Mouse (Mus musculus): ENCODE data around the gene Tprkb. TPM values are rescaled to one million over a fixed set of nuclear protein-coding genes. Genes with fewer than 3 reads are reported as not detected.
"Not testable (repeated sequence)": the region's sequence is repeated elsewhere in the genome, so short reads cannot be mapped to it uniquely, and the experiment has no call there.

Tprkb gene
- polyA plus RNA-seq, 1 experiment from 2014 or later, result 48.6 TPM

DNA sequence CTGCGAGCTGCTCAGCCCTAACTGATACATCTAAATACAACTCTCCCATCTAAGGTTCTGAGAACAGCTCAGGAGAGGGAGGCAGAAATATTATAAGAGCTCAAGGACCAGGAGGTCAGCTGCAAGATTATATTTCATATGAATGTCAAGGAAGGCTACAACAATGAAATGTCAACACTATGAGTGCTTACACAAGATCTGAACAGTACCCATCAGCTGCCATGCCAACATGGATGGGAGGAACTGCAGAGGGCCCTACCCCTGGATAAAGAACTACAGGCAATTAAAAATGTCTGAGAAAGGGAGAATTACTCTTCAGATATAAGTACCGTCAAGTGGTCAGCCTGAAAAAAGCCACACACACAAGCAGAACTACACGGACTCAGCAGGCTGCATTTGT, 45.9 kb downstream of the Tprkb start:
- peaks cover 47% of the 10 kb centered on the region for H3K36me3 ChIP-seq
- H3K9me3 ChIP-seq, result no peaks in the 10 kb centered on the region
- WGBS, result 89% methylated on average over 3 of the region's 3 CpGs
- no peak for ATAC-seq (replicated peaks)
- no peaks in the 10 kb centered on the region for H3K27me3 ChIP-seq
- no peak overlapping the region for H3K9ac ChIP-seq (replicated peaks)
- H3K4me2 ChIP-seq (replicated peaks), result no peak overlapping the region
- no peak overlapping the region for H3K4me3 ChIP-seq
- no peak overlapping the region for H3K27ac ChIP-seq (replicated peaks)
- peaks cover 23% of the 10 kb centered on the region for H3K4me1 ChIP-seq

DNA sequence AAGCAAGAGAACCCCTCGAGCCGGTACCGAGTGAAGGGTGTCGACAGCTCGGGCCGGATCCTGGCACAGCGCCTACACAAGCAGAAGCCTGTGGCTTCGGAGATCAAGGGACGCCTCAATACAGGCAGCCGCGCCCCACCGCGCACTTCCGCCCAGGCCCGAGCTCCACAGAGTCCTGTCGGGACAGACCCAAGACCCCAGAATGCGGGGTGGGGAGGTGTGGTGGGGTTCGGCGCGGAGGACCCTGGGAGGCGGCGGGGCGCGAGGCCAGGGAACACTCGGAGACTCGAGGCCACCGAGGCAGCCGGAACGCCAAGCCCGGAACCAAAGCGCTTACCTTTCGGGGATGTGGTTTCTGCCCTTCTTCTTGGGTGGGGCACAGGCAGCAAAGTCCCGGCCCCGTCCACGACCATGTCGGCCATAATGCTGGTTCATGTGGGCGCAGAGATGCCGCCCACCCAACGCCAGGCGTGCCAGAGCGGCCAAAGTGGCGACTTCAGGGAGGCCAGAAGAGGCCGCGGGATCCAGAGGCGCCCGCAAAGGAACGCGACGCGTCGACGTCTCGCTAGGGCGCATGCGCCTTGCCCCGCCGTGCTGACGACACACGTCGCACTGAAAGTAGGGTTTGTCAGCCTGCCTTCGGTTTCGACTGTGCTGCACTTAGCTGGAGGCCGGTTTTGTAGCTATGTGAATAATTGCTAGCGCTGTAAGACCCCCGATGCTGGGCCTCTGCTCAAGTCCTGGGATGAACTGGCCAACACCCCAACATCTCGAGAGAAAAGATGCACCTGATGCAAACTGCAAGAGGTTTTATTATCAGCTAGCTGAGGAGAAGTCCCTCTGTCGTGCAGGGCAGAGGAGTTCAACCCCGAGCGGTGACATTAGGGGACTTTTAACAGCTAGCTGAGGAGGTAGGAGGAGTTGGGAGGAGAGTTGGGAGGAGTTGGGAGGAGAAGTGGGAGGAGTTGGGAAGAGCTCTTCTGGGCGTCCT, 49.7 kb downstream of the Tprkb start, which contains the start of gene Dusp11:
TSS of gene Dusp11 (minus strand) at position 567 of the 991 bp plus-strand sequence.
- ATAC-seq (replicated peaks), result peak; percentile 98
- WGBS, result under 1% methylated on average over 70 of the region's 70 CpGs
- H3K27ac ChIP-seq (replicated peaks), result peak within 1 kb of the TSS; percentile 95
- H3K9ac ChIP-seq (replicated peaks), result peak within 1 kb of the TSS; percentile 96
- H3K36me3 ChIP-seq, result peaks cover 17% of the 10 kb centered on the region
- H3K4me3 ChIP-seq, result peak within 1 kb of the TSS; percentile 98
- H3K9me3 ChIP-seq, result no peaks in the 10 kb centered on the region
- peaks cover 24% of the 10 kb centered on the region for H3K4me1 ChIP-seq
- H3K4me2 ChIP-seq (replicated peaks), result peak within 1 kb of the TSS; percentile 74
- H3K27me3 ChIP-seq, result no peaks in the 10 kb centered on the region

DNA sequence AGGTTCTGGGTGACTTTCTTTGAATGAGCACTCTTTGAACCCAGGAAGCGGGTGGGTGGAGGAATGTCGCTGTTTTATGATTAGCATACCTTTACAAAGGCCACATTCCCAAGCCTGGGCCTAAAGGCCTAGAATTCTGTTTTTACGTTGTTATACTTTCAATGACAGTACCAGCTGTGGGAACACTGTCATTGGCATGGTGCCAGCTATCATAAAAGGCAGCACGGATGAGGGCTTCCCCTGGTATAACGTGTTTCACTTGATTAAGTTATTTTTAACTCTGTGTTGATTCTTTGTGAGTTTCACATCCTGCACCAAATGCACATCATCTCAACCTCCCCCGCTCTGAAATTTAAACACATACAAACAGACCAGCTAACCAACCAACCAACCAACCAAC, 54.4 kb downstream of the Tprkb start:
- not testable (repeated sequence) for H3K9me3 ChIP-seq; H3K4me2 ChIP-seq (replicated peaks); H3K9ac ChIP-seq (replicated peaks); H3K27ac ChIP-seq (replicated peaks); H3K4me1 ChIP-seq; ATAC-seq (replicated peaks); H3K27me3 ChIP-seq; H3K4me3 ChIP-seq; H3K36me3 ChIP-seq
- 41% methylated on average over 6 of the region's 6 CpGs for WGBS

DNA sequence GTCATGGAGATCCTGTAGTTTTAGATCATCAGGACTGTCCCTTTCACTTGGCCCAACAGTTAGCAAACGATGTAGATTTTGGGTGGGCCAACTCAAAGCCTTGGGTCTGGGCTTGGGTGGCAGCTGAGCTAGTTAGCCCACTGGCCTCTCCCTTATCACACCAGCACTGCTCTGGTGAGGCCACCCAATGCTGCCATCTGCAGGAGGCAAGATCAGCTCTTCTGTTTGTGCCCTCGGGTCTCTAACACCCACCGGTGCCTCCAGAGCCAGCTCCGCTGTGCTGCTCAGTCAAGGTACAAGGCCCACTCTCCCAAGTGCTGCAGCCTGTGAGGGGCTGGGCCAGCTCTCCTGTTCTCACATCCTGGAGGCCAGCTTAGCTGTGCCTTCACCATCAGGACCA, 55.0 kb downstream of the Tprkb start:
- 87% methylated on average over 4 of the region's 4 CpGs for WGBS
- Histone ChIP-seq H3K9ac (replicated peaks) (no peak overlapping the region), H3K36me3 (no peaks in the 10 kb centered on the region), H3K27ac (replicated peaks) (no peak overlapping the region), H3K4me1 (0 out of 2 replicates have a peak, but pooled peaks cover 2% of the 10 kb centered on the region), H3K27me3 (no peaks in the 10 kb centered on the region), H3K9me3 (no peaks in the 10 kb centered on the region), H3K4me3 (no peak overlapping the region), H3K4me2 (replicated peaks) (no peak overlapping the region)
- no peak for ATAC-seq (replicated peaks)

DNA sequence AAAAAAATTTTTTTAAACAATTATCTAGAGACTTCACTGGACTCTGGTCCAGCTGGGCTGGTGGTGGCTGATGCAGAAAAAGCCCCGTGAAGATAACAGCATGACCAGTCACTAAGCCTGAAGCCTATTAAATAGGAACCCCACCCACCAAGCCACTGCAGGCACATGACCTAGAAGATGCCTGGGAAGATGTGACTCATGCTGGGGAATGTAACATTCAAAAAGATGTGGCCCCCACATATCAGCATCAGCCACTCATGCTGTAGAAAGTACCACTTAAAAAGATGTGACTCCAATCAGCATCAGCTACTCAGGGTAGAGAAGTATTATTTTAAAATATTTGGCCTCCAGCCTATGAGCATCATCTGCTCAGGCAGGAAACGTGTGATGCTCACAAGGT, 58.2 kb downstream of the Tprkb start:
- 73% methylated on average over 2 of the region's 2 CpGs for WGBS
- H3K9me3 ChIP-seq, result no peaks in the 10 kb centered on the region
- ATAC-seq (replicated peaks), result no peak
- no peaks in the 10 kb centered on the region for H3K36me3 ChIP-seq
- H3K4me2 ChIP-seq (replicated peaks), result no peak overlapping the region
- no peaks in the 10 kb centered on the region for H3K27me3 ChIP-seq
- H3K4me1 ChIP-seq, result no peaks in the 10 kb centered on the region
- H3K27ac ChIP-seq (replicated peaks), result no peak overlapping the region
- H3K9ac ChIP-seq (replicated peaks), result no peak overlapping the region
- no peak overlapping the region for H3K4me3 ChIP-seq

DNA sequence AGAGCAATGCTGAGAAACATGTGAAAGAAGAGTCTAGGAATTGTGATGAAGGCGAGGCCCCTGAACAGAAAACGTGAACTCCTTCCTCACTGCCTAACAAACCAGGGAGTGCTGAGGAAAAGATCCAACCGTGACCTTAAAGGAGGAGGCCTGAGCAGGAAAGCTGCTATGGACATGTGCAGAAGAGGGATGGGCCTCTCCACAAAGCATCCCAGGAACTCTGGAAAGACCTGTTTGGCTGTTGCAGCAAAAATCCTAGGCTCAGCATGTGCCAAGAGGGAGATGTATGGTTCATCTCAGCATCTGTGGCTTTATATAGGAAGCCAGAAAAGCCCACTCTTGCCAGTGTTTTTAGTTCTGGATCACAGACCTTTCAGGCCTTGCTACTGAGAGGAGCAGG, 61.0 kb downstream of the Tprkb start:
- WGBS, result 78% methylated on average over 3 of the region's 3 CpGs
- Histone ChIP-seq H3K4me3 (no peak overlapping the region), H3K4me2 (replicated peaks) (no peak overlapping the region), H3K27ac (replicated peaks) (no peak overlapping the region), H3K9ac (replicated peaks) (no peak overlapping the region), H3K36me3 (no peaks in the 10 kb centered on the region), H3K4me1 (no peaks in the 10 kb centered on the region), H3K9me3 (no peaks in the 10 kb centered on the region), H3K27me3 (no peaks in the 10 kb centered on the region)
- ATAC-seq (replicated peaks), result no peak

DNA sequence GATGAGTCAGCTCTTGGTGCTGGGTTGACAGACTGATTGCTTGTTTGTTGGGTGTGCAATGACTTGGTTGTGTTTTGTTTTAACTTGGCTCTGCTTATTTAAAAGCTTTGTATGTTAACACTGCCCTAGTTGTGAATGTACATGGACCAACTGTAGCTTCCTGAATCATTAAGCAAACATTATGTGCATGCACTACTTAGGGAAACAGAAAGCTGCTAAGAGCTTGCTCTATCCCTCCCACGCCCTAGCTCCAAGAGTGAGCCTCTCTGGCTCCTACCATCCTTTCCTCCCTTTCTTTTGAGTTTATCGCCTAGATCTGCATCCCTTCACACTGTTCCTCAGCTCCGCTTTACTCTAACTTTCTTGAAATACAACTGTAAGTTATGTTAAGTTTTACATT, 61.7 kb downstream of the Tprkb start:
- ATAC-seq (replicated peaks), result no peak
- WGBS, result 83% methylated on average over 3 of the region's 3 CpGs
- H3K27me3 ChIP-seq, result no peaks in the 10 kb centered on the region

DNA sequence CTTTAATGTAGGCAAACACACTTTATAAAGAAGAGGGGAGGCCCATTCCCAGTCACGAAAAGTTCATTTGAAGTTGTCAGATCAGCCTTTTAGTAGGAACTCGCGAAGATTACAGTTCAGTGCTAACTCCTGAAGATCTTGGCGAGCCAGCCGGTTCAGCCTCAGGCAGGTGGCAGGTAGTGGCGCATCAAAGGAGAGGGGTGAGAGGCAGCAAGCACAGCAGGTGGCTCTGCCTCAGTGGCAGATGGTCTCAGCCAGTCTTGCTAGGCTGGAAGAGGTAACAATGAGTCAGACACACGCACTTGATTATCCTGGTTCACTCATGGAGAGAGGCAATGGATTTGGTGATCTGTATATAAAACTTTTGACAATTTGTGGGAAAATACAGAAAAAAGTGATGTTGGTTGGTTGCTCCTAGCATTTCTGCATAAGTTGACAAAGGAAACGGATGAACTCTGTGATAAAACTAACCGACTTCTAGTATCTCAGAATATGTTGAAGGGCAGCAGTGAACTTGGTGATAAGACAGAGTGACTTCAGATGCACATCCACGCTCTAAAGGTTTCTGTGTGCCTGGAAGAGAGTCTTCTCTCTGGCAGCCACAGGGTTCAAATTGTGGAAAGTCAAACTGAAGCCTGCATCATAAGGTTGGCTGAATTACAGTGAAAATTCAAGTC, 63.4 kb downstream of the Tprkb start:
- Histone ChIP-seq H3K27ac (replicated peaks) (no peak overlapping the region), H3K27me3 (no peaks in the 10 kb centered on the region), H3K4me3 (no peak overlapping the region), H3K4me2 (replicated peaks) (no peak overlapping the region), H3K36me3 (no peaks in the 10 kb centered on the region), H3K4me1 (no peaks in the 10 kb centered on the region), H3K9me3 (no peaks in the 10 kb centered on the region), H3K9ac (replicated peaks) (no peak overlapping the region)
- 69% methylated on average over 10 of the region's 10 CpGs for WGBS
- ATAC-seq (replicated peaks), result no peak

More for the DNA sequence above, 61.7 kb downstream of the Tprkb start:
- no peak overlapping the region for H3K4me2 ChIP-seq (replicated peaks)
- H3K4me1 ChIP-seq, result no peaks in the 10 kb centered on the region
- H3K27ac ChIP-seq (replicated peaks), result no peak overlapping the region
- no peak overlapping the region for H3K9ac ChIP-seq (replicated peaks)
- no peaks in the 10 kb centered on the region for H3K9me3 ChIP-seq
- H3K4me3 ChIP-seq, result no peak overlapping the region
- H3K36me3 ChIP-seq, result no peaks in the 10 kb centered on the region

DNA sequence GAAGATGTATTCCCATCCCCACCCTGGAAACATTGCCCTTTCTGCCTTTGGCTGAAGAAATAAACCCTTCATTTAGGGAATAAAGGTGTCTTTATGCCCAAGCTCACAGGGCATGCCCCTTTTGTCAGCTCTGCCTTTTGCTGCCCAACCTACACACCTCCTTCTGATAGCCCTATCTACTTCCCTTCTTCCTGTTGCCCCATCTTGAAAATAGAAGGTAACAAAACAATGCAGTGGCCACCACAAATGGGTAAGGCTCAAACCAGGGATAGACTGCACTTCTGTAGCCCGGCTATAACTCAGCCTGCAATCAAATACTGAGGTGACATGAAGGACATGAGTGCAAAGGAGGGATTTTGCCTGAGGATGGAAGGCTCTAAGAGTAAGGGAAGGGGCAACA, 64.1 kb downstream of the Tprkb start:
- H3K9ac ChIP-seq (replicated peaks), result no peak overlapping the region
- H3K27ac ChIP-seq (replicated peaks), result no peak overlapping the region
- H3K4me1 ChIP-seq, result no peaks in the 10 kb centered on the region
- no peak for ATAC-seq (replicated peaks)
- H3K36me3 ChIP-seq, result no peaks in the 10 kb centered on the region
- no peak overlapping the region for H3K4me3 ChIP-seq
- 94% methylated on average over 1 of the region's 1 CpGs for WGBS
- no peaks in the 10 kb centered on the region for H3K27me3 ChIP-seq
- no peaks in the 10 kb centered on the region for H3K9me3 ChIP-seq
- no peak overlapping the region for H3K4me2 ChIP-seq (replicated peaks)

DNA sequence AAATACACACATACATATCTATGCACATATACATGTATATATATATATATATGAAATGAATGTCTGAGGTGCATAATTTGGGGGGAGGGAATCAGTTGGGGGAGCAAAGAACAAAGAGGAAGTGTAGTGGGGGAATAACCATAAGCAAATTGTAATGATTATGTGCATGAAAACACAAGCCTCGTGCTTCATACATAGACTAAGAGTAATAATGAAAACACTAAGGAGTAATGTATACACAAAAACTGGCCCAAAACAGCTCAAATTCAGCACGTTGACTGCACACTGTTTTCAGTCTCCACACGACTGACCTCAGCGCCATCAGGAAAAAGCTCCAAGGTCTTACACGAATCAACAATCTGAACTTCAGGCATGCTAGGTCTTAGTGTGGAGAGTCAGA, 64.6 kb downstream of the Tprkb start:
- no peak overlapping the region for H3K4me3 ChIP-seq
- WGBS, result 91% methylated on average over 5 of the region's 5 CpGs
- no peaks in the 10 kb centered on the region for H3K4me1 ChIP-seq
- no peaks in the 10 kb centered on the region for H3K27me3 ChIP-seq
- H3K9ac ChIP-seq (replicated peaks), result no peak overlapping the region
- ATAC-seq (replicated peaks), result no peak
- no peaks in the 10 kb centered on the region for H3K9me3 ChIP-seq
- no peak overlapping the region for H3K4me2 ChIP-seq (replicated peaks)
- H3K27ac ChIP-seq (replicated peaks), result no peak overlapping the region
- H3K36me3 ChIP-seq, result no peaks in the 10 kb centered on the region

DNA sequence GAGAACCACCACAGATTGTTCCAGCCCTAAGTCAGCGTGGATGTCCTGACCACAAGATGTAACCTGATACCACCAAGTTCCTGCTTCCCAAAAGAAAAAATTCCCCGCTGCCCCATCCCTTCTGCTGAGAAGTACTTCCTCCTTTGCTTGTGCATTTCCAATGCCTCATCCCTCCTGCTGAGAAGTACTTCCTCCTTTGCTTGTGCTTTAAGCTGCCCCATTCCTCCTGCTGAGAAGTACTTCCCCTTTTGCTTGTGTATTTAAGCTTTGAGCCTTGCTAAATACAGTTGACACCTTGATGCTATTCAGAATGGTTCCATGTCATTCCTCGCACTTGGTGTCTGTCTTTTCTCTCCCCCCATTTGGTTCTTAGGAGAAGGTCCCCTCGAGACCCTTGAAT, 67.1 kb downstream of the Tprkb start:
- not testable (repeated sequence) for ATAC-seq (replicated peaks); H3K9ac ChIP-seq (replicated peaks)
- 79% methylated on average over 4 of the region's 4 CpGs for WGBS

More for the DNA sequence above, 67.1 kb downstream of the Tprkb start:
- not testable (repeated sequence) for H3K4me3 ChIP-seq; H3K9me3 ChIP-seq; H3K4me1 ChIP-seq; H3K4me2 ChIP-seq (replicated peaks); H3K36me3 ChIP-seq; H3K27me3 ChIP-seq; H3K27ac ChIP-seq (replicated peaks)

Data from forebrain, embryonic 15.5 days (tissue).